Mouse (Mus musculus) lung, adult 2 months (tissue): ENCODE results near the gene Zfp931. TPM values are rescaled to one million over a fixed set of nuclear protein-coding genes. Genes with fewer than 3 reads are reported as not detected.
"Not testable (repeated sequence)": the region's sequence is repeated elsewhere in the genome, so short reads cannot be mapped to it uniquely, and the experiment has no call there.

Experiments used
- DNase-seq: peaks from one replicate; pipeline ENCODE4 v3.0.0; 2022
- H3K4me1 ChIP-seq: fragments of 200-500 bp; 2 replicates; pipeline ENCODE4 v1.6.1; 2011; ENCODE audit warnings: low read length; ENCODE audit not compliant: control insufficient read depth, insufficient read depth
- H3K4me3 ChIP-seq: fragments of 200-500 bp; replicated peaks from 2 replicates; pipeline ENCODE3; 2011; ENCODE audit warnings: low read depth, mild to moderate bottlenecking, control low read depth, low read length; ENCODE audit errors: extremely low read depth
- CTCF ChIP-seq: fragments of 200-500 bp; IDR thresholded peaks from 2 replicates; pipeline ENCODE4 v1.5.1; 2011; ENCODE audit warnings: mild to moderate bottlenecking, low read length, control low read depth; ENCODE audit not compliant: insufficient read depth
- POLR2A ChIP-seq: fragments of 200-500 bp; IDR thresholded peaks from 2 replicates; pipeline ENCODE4 v1.6.1; 2011; ENCODE audit warnings: low read depth, mild to moderate bottlenecking, control low read depth, low read length, borderline replicate concordance; ENCODE audit errors: extremely low read depth
- WGBS: fragments of 180-500 bp; shearing (Covaris S2); methylation state at CpG from one replicate; pipeline ENCODE4 v1.1.7; 2018; 5-methylcytosine and 5-hydroxymethylcytosine counted together
- polyA plus RNA-seq: library from polyadenylated mRNA; depleted of rRNA; stranded (reverse); fragments of >200 nt; gene quantifications from 2 replicates; pipeline ENCODE4 v1.2.3, GENCODE M21; 2012; rRNA removed

The Zfp931 gene
- polyA plus RNA-seq, 1 experiment = 1.2 TPM

- Histone ChIP-seq H3K4me3 (no peak within 1 kb of the TSS), H3K4me1 (no peaks in the 10 kb centered on the region)
- WGBS = 2% methylated on average over 45 of the region's 45 CpGs
- no peak for DNase-seq
- no peak for TF ChIP-seq CTCF
- TF ChIP-seq POLR2A = no peak
Observed at GRCm38 (mm10) chr2:178118801-178119560, 40.7 kb upstream of the Zfp931 start, which contains the start of gene Phactr3. Gene Phactr3 (plus strand): TSS chr2:178118975.

DNA sequence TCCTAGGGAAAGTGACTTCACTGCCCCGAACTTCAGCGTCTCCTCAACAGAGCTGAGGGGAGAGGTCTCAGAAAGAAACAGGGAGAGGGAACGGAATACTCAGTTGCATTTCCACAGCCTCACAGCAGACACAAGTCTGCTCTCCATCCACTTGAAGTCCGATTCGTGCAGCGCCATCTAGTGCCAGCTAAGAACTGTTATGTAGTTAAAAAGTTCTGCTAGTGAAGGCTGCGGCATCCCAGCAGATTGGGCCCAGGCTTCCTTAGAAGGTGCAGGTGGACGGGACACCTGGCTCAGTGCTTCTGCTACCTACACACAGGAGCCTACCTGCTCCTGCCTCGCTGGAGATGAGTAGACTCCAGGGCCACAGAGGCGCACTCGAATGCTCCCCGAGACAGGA, 39.7 kb upstream of the Zfp931 start:
- no peak overlapping the region for H3K4me3 ChIP-seq
- WGBS = 25% methylated on average over 12 of the region's 12 CpGs
- DNase-seq = peak; percentile 12
- TF ChIP-seq CTCF (peak; percentile 59), POLR2A (no peak)
- H3K4me1 ChIP-seq = no peaks in the 10 kb centered on the region

DNA sequence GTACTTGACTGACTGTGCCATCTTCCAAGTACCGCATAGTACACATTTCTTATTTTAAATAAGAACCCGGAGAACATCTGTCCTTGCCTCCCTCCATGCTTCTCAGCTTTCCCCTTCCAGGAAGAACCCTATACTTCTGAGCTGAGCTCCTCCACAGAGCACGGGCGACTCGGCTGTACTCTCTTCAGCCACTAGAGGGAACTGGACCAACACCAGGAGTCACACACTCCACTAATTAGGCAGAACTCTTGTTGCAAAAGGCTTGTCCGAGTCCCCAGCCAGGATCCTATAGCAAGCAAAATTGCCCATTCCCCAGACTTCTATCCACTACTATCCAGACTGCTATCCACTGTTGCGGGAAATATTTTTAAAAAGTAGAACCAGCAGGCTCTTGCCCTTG, 23.7 kb upstream of the Zfp931 start:
- no peaks in the 10 kb centered on the region for H3K4me1 ChIP-seq
- DNase-seq = no peak
- peak; percentile 56 for TF ChIP-seq CTCF
- no peak for TF ChIP-seq POLR2A
- no peak overlapping the region for H3K4me3 ChIP-seq
- 13% methylated on average over 7 of the region's 7 CpGs for WGBS

DNA sequence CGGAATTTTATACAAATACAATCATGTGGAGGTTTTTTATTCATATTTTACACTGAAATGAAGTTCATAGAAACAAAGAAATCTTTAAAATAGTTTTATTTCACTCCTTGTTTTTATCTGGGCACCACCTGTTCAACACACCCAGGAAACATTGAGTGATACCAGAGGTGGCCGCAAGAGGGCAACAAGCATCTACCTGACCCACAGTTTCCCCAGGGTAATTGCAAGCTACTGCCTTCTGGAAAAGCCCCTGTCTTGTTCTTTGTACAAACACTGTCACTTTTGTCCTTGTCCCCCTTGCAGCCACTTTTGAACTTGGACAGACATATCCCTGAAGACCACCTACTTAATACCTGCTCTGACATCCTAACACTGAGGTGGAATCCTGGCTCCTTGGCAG, 19.7 kb upstream of the Zfp931 start:
- 12% methylated on average over 2 of the region's 2 CpGs for WGBS
- peak; percentile 60 for TF ChIP-seq CTCF
- no peak for TF ChIP-seq POLR2A
- DNase-seq = peak; percentile 28
- Histone ChIP-seq H3K4me3 (no peak overlapping the region), H3K4me1 (no peaks in the 10 kb centered on the region)

- Histone ChIP-seq H3K4me3 (no peak overlapping the region), H3K4me1 (no peaks in the 10 kb centered on the region)
- TF ChIP-seq CTCF (no peak), POLR2A (no peak)
- DNase-seq = no peak
Observed at GRCm38 (mm10) chr2:178089586-178089985, 11.3 kb upstream of the Zfp931 start.

- WGBS = 0% methylated on average over 1 of the region's 1 CpGs
- TF ChIP-seq POLR2A = no peak
- peak; percentile 33 for TF ChIP-seq CTCF
- H3K4me3 ChIP-seq = no peak overlapping the region
- no peaks in the 10 kb centered on the region for H3K4me1 ChIP-seq
- DNase-seq = peak; percentile 36
Observed at GRCm38 (mm10) chr2:178058195-178058594, 20.1 kb downstream of the Zfp931 start.

GRCm38 (mm10) chr2:178027601-178028000, 50.7 kb downstream of the Zfp931 start:
- WGBS = 83% methylated on average over 3 of the region's 3 CpGs
- DNase-seq, H3K4me1 ChIP-seq, H3K4me3 ChIP-seq: not testable (repeated sequence)

- H3K4me3 ChIP-seq, H3K4me1 ChIP-seq, DNase-seq: not testable (repeated sequence)
- WGBS = 11% methylated on average over 2 of the region's 2 CpGs
Observed at GRCm38 (mm10) chr2:178023861-178024260, 54.4 kb downstream of the Zfp931 start.

- H3K4me1 ChIP-seq = not testable (repeated sequence)
- DNase-seq = peak; percentile 68
- H3K4me3 ChIP-seq = peak within 1 kb of the TSS; percentile 57
- WGBS = 1% methylated on average over 15 of the region's 15 CpGs
Observed at GRCm38 (mm10) chr2:178023011-178023611, 55.2 kb downstream of the Zfp931 start, which contains the start of gene Zfp971. Gene Zfp971 (plus strand): TSS chr2:178023284.

DNA sequence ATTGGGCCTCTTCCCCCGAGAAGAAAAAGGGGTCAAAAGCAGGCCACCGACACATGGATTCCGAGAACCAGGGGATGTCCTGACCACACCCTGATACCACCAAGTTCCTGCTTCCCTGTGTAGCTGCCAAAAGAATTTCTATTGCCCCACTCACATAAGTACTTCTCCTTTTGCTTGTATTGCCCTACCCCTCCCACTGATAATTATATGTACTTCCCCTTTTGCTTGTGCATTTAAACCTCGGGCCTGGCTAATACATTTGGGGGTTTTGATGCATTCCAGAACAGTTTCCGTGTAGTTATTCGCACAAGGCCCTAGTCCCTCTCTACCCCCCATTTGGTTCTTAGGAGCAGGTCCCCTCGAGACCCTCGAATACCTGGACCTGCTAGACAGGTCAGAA, 57.5 kb downstream of the Zfp931 start:
- not testable (repeated sequence) for DNase-seq, H3K4me1 ChIP-seq, H3K4me3 ChIP-seq
- 58% methylated on average over 8 of the region's 8 CpGs for WGBS

DNA sequence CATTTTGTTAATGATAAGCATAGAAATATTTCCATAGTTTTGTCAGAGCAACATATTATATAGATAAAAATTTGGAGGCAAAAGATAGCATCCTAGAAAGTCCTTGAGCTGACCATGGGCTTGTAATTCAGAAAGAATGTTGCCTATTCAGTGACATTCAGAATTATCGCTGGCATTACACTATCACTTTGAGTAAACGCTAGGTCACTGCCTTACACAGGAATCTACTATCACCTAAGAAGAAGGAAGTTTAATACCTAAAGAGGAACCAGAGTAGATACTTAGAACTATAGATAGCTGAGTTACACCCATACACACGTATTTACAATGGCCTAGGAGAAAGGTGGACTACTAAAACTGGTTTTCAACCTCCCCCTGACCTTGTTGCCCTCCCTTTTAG, 58.8 kb downstream of the Zfp931 start:
- not testable (repeated sequence) for DNase-seq

More for the DNA sequence above, 58.8 kb downstream of the Zfp931 start:
- not testable (repeated sequence) for H3K4me1 ChIP-seq, H3K4me3 ChIP-seq
- 68% methylated on average over 3 of the region's 3 CpGs for WGBS

Other genes starting within 250 kb of the Zfp931 start
- 6.3 and 7.5 TPM in 2 replicates for gene Gm14325, start 238.1 kb downstream of the Zfp931 start, polyA plus RNA-seq
- 0.66 and 7.6 TPM in 2 replicates for gene Gm14327, start 181.4 kb downstream of the Zfp931 start, polyA plus RNA-seq
- 0.65 TPM in 1 of 2 replicates, not detected in the other for gene Zfp972, start 152.9 kb downstream of the Zfp931 start, polyA plus RNA-seq
- gene Gm14326, start 121.2 kb downstream of the Zfp931 start, polyA plus RNA-seq = 1.2 and 2.3 TPM in 2 replicates
- gene Zfp971, start 55.2 kb downstream of the Zfp931 start, polyA plus RNA-seq = 0.71 and 1.4 TPM in 2 replicates
- gene Phactr3, start 40.5 kb upstream of the Zfp931 start, polyA plus RNA-seq = 0.20 and 0.38 TPM in 2 replicates